Mouse (Mus musculus) neural tube, embryonic 12.5 days (tissue): Measurements from ENCODE around the gene Ryr1. TPM values are rescaled to one million over a fixed set of nuclear protein-coding genes. Genes with fewer than 3 reads are reported as not detected.

Experiments used
- ATAC-seq: fragments of 200-750 bp; cut with Nextera tagmentation; 2 replicates; pipeline ENCODE4 v1.8.0; 2017; ENCODE audit warnings: low read depth, mild to moderate bottlenecking, moderate TSS enrichment, moderate library complexity; ENCODE audit not compliant: low FRiP score
- H3K27ac ChIP-seq: fragments of 300-500 bp; sonication (generic); 2 replicates; pipeline ENCODE4 v1.5.1; 2016
- H3K27me3 ChIP-seq: fragments of 300-500 bp; sonication (generic); replicated peaks from 2 replicates; pipeline ENCODE4 v1.6.1; 2016; ENCODE audit warnings: mild to moderate bottlenecking
- H3K36me3 ChIP-seq: fragments of 300-500 bp; sonication (generic); 2 replicates; pipeline ENCODE4 v1.6.1; 2016; ENCODE audit warnings: mild to moderate bottlenecking
- H3K4me1 ChIP-seq: fragments of 300-500 bp; sonication (generic); 2 replicates; pipeline ENCODE4 v1.6.1; 2016
- H3K4me2 ChIP-seq: fragments of 300-500 bp; sonication (generic); replicated peaks from 2 replicates; pipeline ENCODE4 v1.6.1; 2016; ENCODE audit warnings: mild to moderate bottlenecking
- H3K4me3 ChIP-seq: fragments of 300-500 bp; sonication (generic); 2 replicates; pipeline ENCODE4 v1.5.1; 2016
- H3K9ac ChIP-seq: fragments of 300-500 bp; sonication (generic); 2 replicates; pipeline ENCODE4 v1.6.1; 2016; ENCODE audit warnings: mild to moderate bottlenecking
- H3K9me3 ChIP-seq: fragments of 300-500 bp; sonication (generic); 2 replicates; pipeline ENCODE4 v1.6.1; 2016; ENCODE audit warnings: mild to moderate bottlenecking
- WGBS: fragments of 180-500 bp; shearing (Covaris S2); methylation state at CpG from one replicate; pipeline ENCODE4 v1.1.7; 2016; 5-methylcytosine and 5-hydroxymethylcytosine counted together
- polyA plus RNA-seq: library from polyadenylated mRNA; unstranded; fragments of >200 nt; fragmentation: Nextera tagmentation; extraction: Ambion mirVana; gene quantifications from 2 replicates; pipeline ENCODE4 v1.2.1, GENCODE M21; 2016

The Ryr1 gene
- polyA plus RNA-seq, 1 experiment from 2014 or later: 5.0 TPM

DNA sequence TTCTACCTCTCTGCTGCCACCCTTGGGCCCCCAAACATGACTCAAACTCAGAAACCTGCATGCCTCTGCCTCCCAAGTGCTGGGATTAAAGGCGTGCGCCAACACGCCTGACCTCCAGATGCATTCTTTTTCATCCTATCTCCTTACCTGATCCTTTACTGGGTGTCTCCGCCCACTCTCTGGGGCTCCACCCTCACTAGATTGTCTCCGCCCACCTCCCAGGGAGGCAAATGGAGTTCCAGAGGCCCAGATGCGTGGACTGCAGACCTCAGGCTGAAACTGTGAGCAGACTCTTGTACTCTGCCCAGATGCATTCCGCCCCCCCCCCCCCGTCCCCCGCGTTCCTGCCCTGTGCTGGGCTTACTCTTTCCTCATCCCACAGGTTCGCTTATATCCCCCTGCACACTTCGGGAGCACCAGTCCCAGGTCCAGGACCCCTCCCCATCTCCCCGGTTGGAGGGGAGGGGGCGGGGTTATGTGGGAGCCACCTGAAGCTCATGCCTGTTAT lies 134.2 kb downstream of the Ryr1 start:
- H3K27me3 ChIP-seq: no peaks in the 10 kb centered on the region
- no peak for ATAC-seq
- no peaks in the 10 kb centered on the region for H3K4me1 ChIP-seq
- no peak overlapping the region for H3K4me2 ChIP-seq
- no peak overlapping the region for H3K27ac ChIP-seq
- H3K36me3 ChIP-seq: no peaks in the 10 kb centered on the region
- WGBS: 57% methylated on average over 14 of the region's 14 CpGs
- no peak overlapping the region for H3K9ac ChIP-seq
- H3K4me3 ChIP-seq: no peak overlapping the region
- no peaks in the 10 kb centered on the region for H3K9me3 ChIP-seq

DNA sequence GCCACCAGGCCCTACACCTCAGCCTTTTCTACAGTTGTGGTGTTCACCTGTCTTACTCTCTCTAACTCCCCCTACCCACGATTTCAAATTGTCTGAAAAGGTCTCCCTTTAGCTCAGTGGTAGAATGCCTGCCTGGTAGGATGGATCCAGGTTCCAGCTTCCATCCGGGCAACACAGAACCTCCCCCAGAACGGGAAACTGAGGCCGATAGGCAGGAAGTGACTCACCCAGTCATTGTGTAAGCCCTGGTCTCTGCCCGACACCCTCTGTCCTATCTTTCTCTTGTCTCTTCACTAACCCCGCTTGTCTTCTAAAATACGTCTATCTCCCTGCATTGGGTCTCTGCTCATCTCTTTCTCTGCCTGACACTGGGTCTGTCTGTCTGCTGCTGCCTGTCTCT lies 139.8 kb downstream of the Ryr1 start:
- Histone ChIP-seq H3K9ac (no peak overlapping the region), H3K27ac (no peak overlapping the region), H3K4me1 (peaks cover 16% of the 10 kb centered on the region), H3K4me2 (no peak overlapping the region), H3K36me3 (no peaks in the 10 kb centered on the region), H3K9me3 (no peaks in the 10 kb centered on the region), H3K4me3 (no peak overlapping the region), H3K27me3 (no peaks in the 10 kb centered on the region)
- 87% methylated on average over 7 of the region's 7 CpGs for WGBS
- ATAC-seq: no peak

DNA sequence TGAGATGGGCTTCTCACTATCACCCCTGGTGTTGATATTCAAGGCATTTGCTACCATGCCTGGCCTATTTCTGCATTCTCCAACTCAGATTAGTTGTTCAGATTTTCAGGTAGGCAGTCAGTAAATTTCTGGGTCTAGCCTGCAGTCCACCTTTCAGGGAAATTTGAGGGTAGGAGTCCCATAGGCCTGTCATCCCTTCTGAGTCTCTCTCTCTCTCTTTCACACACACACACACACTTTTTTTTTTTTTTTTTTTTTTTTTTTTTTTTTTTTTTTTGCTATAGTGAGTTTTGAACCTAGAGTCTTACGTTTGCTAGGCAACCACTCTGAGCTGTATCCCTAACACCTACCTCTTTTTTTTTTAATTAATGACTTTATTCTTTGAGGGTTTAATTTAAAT lies 140.5 kb downstream of the Ryr1 start:
- no peak for ATAC-seq
- H3K27ac ChIP-seq: no peak overlapping the region

GRCm38 (mm10) chr7:28983849-28984248 lies 141.1 kb downstream of the Ryr1 start:
- Histone ChIP-seq H3K4me3 (no peak overlapping the region), H3K27ac (no peak overlapping the region), H3K9me3 (no peaks in the 10 kb centered on the region), H3K4me1 (peaks cover 16% of the 10 kb centered on the region), H3K4me2 (no peak overlapping the region), H3K9ac (no peak overlapping the region), H3K27me3 (no peaks in the 10 kb centered on the region), H3K36me3 (peaks cover 6% of the 10 kb centered on the region)
- no peak for ATAC-seq
- 75% methylated on average over 4 of the region's 4 CpGs for WGBS

More for the DNA sequence above, 140.5 kb downstream of the Ryr1 start:
- peaks cover under 1% of the 10 kb centered on the region; the same call in 1 of the 2 replicates for H3K36me3 ChIP-seq
- no peak overlapping the region for H3K9ac ChIP-seq
- H3K9me3 ChIP-seq: no peaks in the 10 kb centered on the region
- no peak overlapping the region for H3K4me3 ChIP-seq
- H3K4me2 ChIP-seq: no peak overlapping the region
- WGBS: 100% methylated on average over 1 of the region's 1 CpGs
- H3K27me3 ChIP-seq: no peaks in the 10 kb centered on the region
- peaks cover 16% of the 10 kb centered on the region for H3K4me1 ChIP-seq

- peaks cover 16% of the 10 kb centered on the region for H3K4me1 ChIP-seq
- no peak overlapping the region for H3K4me3 ChIP-seq
- H3K9ac ChIP-seq: no peak overlapping the region
- peak overlapping the region; percentile 83 for H3K4me2 ChIP-seq
- no peaks in the 10 kb centered on the region for H3K9me3 ChIP-seq
- H3K27ac ChIP-seq: no peak overlapping the region
- peaks cover 13% of the 10 kb centered on the region for H3K36me3 ChIP-seq
- no peaks in the 10 kb centered on the region for H3K27me3 ChIP-seq
- no peak for ATAC-seq
- 78% methylated on average over 11 of the region's 11 CpGs for WGBS
Observed at GRCm38 (mm10) chr7:28983141-28983564, 141.8 kb downstream of the Ryr1 start.

DNA sequence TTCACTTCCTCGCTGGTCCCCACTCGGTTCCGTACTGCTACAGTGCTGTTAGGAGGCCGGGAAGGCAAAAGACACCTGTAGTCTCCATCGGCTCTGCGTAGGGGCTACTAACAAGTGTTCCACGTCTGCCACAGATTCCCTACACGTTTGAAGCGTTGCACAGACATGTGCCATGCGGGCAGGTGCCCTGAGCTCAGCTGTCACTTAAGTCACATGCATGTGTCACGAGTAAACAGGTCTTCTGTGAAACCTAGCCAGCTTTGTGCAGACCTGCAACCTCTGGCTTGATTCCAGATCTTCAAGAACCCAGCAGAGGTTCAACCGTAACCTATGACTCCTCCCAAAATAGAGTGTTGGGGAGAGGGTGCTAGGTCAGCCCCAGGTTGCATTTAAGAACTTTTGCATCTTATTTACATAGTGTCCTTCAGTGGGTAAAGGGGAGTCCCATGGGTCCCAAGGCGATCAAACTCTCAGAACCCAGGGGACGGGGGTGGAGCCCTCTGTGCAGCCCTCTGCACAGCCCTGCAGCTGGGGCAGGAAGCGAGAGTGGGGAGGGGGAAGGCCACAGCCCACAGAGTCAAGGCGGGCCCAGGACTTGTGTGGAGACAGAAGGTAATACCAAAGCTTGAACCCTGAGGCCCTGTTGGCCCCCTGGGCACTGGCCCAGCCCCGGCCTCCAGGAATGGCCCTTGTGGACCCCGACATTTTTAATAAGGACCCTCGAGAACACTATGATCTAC lies 142.5 kb downstream of the Ryr1 start:
- Histone ChIP-seq H3K9me3 (no peaks in the 10 kb centered on the region), H3K9ac (peak overlapping the region; percentile 56; the same call in 1 of the 2 replicates), H3K36me3 (peaks cover 20% of the 10 kb centered on the region), H3K27ac (no peak overlapping the region), H3K4me2 (peak overlapping the region; percentile 83), H3K4me1 (peaks cover 16% of the 10 kb centered on the region), H3K4me3 (peak overlapping the region; percentile 36), H3K27me3 (no peaks in the 10 kb centered on the region)
- ATAC-seq: peak; percentile 65
- 17% methylated on average over 19 of the region's 19 CpGs for WGBS

DNA sequence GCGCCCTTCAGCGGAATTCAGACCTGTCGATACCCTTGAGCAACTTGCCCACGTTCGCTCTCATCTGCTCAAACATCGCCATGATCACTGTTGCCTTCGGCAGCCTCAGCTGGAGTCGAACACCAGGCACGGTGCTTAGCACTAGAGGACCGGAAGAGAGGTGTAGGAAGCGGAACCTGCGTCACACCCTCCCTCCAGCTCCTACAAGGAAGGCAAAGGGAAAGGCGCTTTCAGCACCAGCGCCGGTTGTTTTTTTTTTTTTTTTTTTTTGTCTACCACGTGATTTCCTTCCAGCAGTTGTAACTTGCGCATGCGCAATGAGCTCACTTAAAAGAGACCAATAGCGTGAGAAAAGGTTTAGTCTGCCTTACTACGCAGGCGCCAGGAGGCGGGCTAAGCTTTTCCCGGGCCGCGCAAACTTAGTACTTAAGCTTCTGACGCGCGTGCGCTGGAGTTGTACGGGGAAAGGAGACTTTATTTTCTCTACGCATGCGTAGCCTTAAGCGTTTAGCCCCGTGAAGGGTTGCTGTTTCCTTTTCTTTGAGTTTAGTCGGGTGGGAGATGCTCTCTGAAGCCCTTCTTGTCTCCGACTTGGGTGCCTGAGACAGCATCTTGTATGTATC lies 143.2 kb downstream of the Ryr1 start, which contains the start of the genes Eif3k and Map4k1:
Gene Eif3k (minus strand): TSS at position 214 of the 623 bp plus-strand sequence.
Gene Map4k1 (plus strand): TSS at position 400 of the 623 bp plus-strand sequence.
- Histone ChIP-seq H3K4me3 (peak within 1 kb of the TSS; percentile 64), H3K4me1 (peaks cover 16% of the 10 kb centered on the region), H3K27me3 (no peaks in the 10 kb centered on the region), H3K4me2 (peak within 1 kb of the TSS; percentile 83), H3K9ac (peak within 1 kb of the TSS; percentile 61), H3K27ac (no peak within 1 kb of the TSS), H3K36me3 (peaks cover 27% of the 10 kb centered on the region), H3K9me3 (no peaks in the 10 kb centered on the region)
- under 1% methylated on average over 36 of the region's 36 CpGs for WGBS
- peak; percentile 94 for ATAC-seq

DNA sequence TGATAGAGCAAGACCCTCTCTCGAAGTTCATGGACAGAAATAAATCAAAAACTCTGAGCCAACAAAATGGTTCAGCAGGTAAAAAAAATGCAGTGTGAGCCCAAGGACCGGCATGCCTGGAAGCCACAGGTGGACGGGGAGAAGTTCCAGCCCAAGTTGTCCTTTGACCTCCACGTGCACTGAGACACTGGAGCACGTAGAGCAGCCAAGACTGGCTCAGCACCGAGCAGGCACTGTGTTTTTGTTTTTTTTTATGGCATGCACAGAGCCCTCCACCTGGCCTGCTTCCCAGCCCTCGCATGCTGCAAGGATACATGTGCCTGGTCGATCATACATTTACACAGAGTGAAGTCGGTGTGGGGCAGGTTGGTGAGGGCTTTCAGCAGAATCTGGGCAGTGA lies 147.4 kb downstream of the Ryr1 start:
- no peak overlapping the region for H3K4me3 ChIP-seq
- ATAC-seq: no peak
- 91% methylated on average over 9 of the region's 9 CpGs for WGBS
- no peak overlapping the region for H3K27ac ChIP-seq
- H3K4me2 ChIP-seq: no peak overlapping the region
- peaks cover 13% of the 10 kb centered on the region for H3K4me1 ChIP-seq
- no peaks in the 10 kb centered on the region for H3K27me3 ChIP-seq
- no peak overlapping the region for H3K9ac ChIP-seq
- H3K9me3 ChIP-seq: no peaks in the 10 kb centered on the region
- H3K36me3 ChIP-seq: peaks cover 57% of the 10 kb centered on the region

DNA sequence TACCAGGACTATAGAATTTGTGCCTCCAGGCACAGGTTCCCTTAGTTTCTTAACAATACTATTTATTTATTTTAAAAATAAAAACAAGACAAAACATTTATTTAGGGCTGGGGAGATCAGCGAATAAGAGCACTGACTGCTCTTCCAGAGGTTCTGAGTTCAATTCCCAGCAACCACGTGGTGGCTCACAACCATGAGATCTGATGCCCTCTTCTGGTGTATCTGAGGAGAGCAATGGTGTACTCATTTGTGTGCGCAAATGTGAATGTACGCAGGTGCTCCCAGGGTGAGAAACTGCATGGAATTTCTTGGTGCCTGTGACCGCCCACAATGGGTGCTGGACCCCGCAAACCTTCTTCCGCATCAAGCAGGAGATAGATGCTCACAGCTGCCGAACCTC lies 152.0 kb downstream of the Ryr1 start:
- 86% methylated on average over 8 of the region's 8 CpGs for WGBS
- H3K27me3 ChIP-seq: no peaks in the 10 kb centered on the region

GRCm38 (mm10) chr7:28972542-28972985 lies 152.4 kb downstream of the Ryr1 start:
- Histone ChIP-seq H3K27me3 (no peaks in the 10 kb centered on the region), H3K4me2 (no peak overlapping the region), H3K9me3 (no peaks in the 10 kb centered on the region), H3K4me3 (no peak overlapping the region), H3K27ac (no peak overlapping the region), H3K36me3 (peaks cover 72% of the 10 kb centered on the region), H3K9ac (no peak overlapping the region), H3K4me1 (no peaks in the 10 kb centered on the region; the same call in 1 of the 2 replicates)
- 68% methylated on average over 8 of the region's 8 CpGs for WGBS
- ATAC-seq: no peak

More for the DNA sequence above, 152.0 kb downstream of the Ryr1 start:
- no peak overlapping the region for H3K4me3 ChIP-seq
- no peak overlapping the region for H3K27ac ChIP-seq
- H3K9me3 ChIP-seq: no peaks in the 10 kb centered on the region
- H3K4me2 ChIP-seq: no peak overlapping the region
- peaks cover 76% of the 10 kb centered on the region for H3K36me3 ChIP-seq
- no peak overlapping the region for H3K9ac ChIP-seq
- H3K4me1 ChIP-seq: no peaks in the 10 kb centered on the region; the same call in 1 of the 2 replicates
- no peak for ATAC-seq

GRCm38 (mm10) chr7:28971770-28972269 lies 153.2 kb downstream of the Ryr1 start:
- WGBS: 88% methylated on average over 6 of the region's 6 CpGs
- Histone ChIP-seq H3K4me1 (no peaks in the 10 kb centered on the region; the same call in 1 of the 2 replicates), H3K27ac (no peak overlapping the region), H3K4me3 (no peak overlapping the region), H3K9me3 (no peaks in the 10 kb centered on the region), H3K4me2 (no peak overlapping the region), H3K27me3 (no peaks in the 10 kb centered on the region), H3K36me3 (peaks cover 64% of the 10 kb centered on the region), H3K9ac (no peak overlapping the region)
- ATAC-seq: no peak

GRCm38 (mm10) chr7:28971029-28971428 lies 153.9 kb downstream of the Ryr1 start:
- H3K36me3 ChIP-seq: peaks cover 56% of the 10 kb centered on the region
- H3K9ac ChIP-seq: no peak overlapping the region
- H3K9me3 ChIP-seq: no peaks in the 10 kb centered on the region
- WGBS: 88% methylated on average over 7 of the region's 7 CpGs
- no peaks in the 10 kb centered on the region for H3K27me3 ChIP-seq
- H3K4me1 ChIP-seq: no peaks in the 10 kb centered on the region; the same call in 1 of the 2 replicates
- ATAC-seq: no peak
- H3K4me2 ChIP-seq: no peak overlapping the region
- H3K4me3 ChIP-seq: no peak overlapping the region
- H3K27ac ChIP-seq: no peak overlapping the region
